Mouse (Mus musculus): ENCODE results near the gene Morc2b.

DNA sequence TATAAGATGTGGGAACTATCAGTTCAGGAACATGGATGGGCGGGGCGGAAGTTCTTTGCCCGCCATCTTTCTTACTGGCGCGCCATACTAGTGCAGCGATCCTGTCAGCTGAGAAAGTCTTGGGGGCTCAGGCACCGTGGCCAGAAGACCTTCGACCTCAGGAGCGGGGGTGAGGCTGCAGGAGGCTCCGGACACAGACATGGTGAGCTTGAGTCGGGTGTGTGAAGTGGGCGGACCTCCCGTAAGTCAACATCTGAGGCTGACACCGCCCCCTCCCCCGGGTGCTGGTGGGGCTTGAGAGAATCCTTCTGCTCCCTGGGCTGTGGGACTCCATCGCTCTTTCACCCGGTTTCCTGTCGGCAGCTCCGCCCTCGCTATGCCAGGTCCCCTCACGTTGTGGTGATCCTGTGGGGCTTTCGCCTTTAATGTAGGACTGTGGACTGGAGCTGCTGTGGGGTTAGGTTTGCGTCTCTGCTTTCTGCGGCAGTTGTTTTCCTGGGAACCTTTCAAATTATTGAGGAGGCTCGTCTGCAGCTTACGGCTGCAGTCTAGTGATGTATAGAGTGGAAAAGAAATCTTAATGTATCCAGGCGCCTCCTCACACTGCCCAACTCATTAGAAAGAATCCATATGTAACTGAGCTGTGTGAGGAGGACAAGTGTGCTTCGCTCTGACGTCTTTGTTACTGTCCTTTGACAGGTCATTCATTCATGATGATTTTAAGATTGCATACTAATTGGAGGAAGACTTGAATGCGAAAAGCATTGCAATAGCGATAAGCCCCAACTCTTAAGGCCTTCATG lies 46.9 kb downstream of the Morc2b start:
- no peak for TF ChIP-seq CTCF (IDR thresholded peaks at IDR 0.05; ENCODE audit: insufficient read depth, low read depth, low read length)
- TF ChIP-seq POLR2A (IDR thresholded peaks at IDR 0.05; ENCODE audit: insufficient read depth, low read depth, low read length), result peak; percentile 52

Measured in olfactory bulb, adult 2 months (tissue).